Mouse (Mus musculus) liver, embryonic 16.5 days (tissue): ENCODE data around the gene Vars2. TPM values are rescaled to one million over a fixed set of nuclear protein-coding genes. Genes with fewer than 3 reads are reported as not detected.
A peak's percentile ranks its signal among the peaks of the same experiment; 100 is the strongest.

Experiments
- ATAC-seq: fragments of 200-750 bp; cut with Nextera tagmentation; 2 replicates; pipeline ENCODE4 v1.8.0; 2017; ENCODE audit warnings: low read depth, mild to moderate bottlenecking, moderate number of reproducible peaks, moderate library complexity
- H3K27ac ChIP-seq: fragments of 300-500 bp; sonication (generic); 2 replicates; pipeline ENCODE4 v1.5.1; 2014; ENCODE audit warnings: mild to moderate bottlenecking, low read length
- H3K27me3 ChIP-seq: fragments of 300-500 bp; sonication (generic); 2 replicates; pipeline ENCODE4 v1.6.1; 2014; ENCODE audit warnings: low read depth, low read length, mixed read lengths; ENCODE audit not compliant: control insufficient read depth, insufficient read depth
- H3K36me3 ChIP-seq: fragments of 300-500 bp; sonication (generic); 2 replicates; pipeline ENCODE4 v1.6.1; 2014; ENCODE audit warnings: mild to moderate bottlenecking; ENCODE audit not compliant: control insufficient read depth, insufficient read depth
- H3K4me1 ChIP-seq: fragments of 300-500 bp; sonication (generic); 2 replicates; pipeline ENCODE4 v1.6.1; 2014; ENCODE audit warnings: low read depth, low read length, mixed read lengths; ENCODE audit not compliant: control insufficient read depth
- H3K4me2 ChIP-seq: fragments of 300-500 bp; sonication (generic); 2 replicates; pipeline ENCODE4 v1.6.1; 2014; ENCODE audit warnings: low read depth, low read length, mixed read lengths
- H3K4me3 ChIP-seq: fragments of 300-500 bp; sonication (generic); 2 replicates; pipeline ENCODE4 v1.5.1; 2014; ENCODE audit warnings: low read depth, mild to moderate bottlenecking, low read length
- H3K9ac ChIP-seq: fragments of 300-500 bp; sonication (generic); 2 replicates; pipeline ENCODE4 v1.6.1; 2014; ENCODE audit warnings: low read depth, low read length
- H3K9me3 ChIP-seq: fragments of 300-500 bp; sonication (generic); replicated peaks from 2 replicates; pipeline ENCODE4 v1.6.1; 2016; ENCODE audit warnings: low read length; ENCODE audit not compliant: control insufficient read depth
- WGBS: fragments of 180-500 bp; shearing (Covaris S2); extraction: QIAGEN DNeasy Blood & Tissue Kit; methylation state at CpG from one replicate; pipeline ENCODE4 v1.1.7; 2014; ENCODE audit not compliant: insufficient replicate concordance; 5-methylcytosine and 5-hydroxymethylcytosine counted together
- polyA plus RNA-seq: library from polyadenylated mRNA; unstranded; fragments of >200 nt; fragmentation: Nextera tagmentation; extraction: Ambion mirVana; gene quantifications from 2 replicates; pipeline ENCODE4 v1.2.1, GENCODE M21; 2015

Vars2 gene
- polyA plus RNA-seq, 1 experiment from 2014 or later: 6.5 TPM

DNA sequence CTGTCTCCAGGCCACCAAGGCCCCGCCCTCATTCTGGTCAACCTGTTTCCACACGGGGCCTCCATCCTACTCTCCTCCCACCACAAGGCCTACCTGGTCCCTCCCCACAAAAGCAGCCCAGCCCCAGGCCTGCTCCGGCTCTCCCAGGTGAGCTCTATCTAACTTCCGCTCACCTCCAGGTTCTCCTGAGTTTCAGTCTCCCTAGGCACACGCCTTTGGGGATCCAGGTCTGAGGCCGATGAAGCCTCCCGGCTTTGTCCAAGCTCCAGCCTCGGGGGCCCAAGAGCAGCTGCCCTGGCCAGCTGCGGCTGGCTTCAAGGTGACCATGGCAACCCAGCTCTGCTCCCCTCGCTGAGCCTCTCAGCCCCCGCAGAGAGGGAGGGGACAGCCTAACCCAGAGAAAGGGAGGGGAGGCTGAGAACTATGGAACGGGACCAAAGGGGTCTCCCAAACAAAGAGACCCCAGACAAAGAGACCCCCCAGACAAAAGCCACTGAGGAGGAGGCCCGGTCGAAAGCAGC, 36.4 kb upstream of the Vars2 start:
- Histone ChIP-seq H3K9me3 (no peaks in the 10 kb centered on the region), H3K27me3 (peaks cover 55% of the 10 kb centered on the region), H3K4me3 (no peak overlapping the region), H3K27ac (no peak overlapping the region), H3K4me1 (peaks cover 3% of the 10 kb centered on the region), H3K36me3 (no peaks in the 10 kb centered on the region), H3K9ac (no peak overlapping the region), H3K4me2 (no peak overlapping the region)
- 9% methylated on average over 14 of the region's 14 CpGs for WGBS
- ATAC-seq: no peak

DNA sequence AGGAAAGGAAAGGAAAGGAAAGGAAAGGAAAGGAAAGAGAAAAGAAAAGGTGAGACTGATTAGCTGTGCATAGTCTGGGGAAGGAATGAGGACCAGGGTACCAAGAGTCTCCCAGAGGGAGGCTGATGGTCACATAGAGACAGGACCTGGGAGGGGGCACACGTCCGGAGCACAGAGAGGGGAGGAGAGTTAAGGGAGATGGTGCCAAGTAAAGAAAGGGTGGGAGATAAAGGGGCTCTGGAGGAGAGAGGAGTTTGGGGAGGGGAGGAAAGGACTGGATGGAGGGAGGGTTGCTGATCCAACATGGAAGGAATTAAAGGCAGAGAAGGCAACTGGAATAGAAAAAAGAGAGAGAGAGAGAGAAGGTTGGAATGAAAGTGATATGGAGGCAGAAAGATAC, 35.7 kb upstream of the Vars2 start:
- ATAC-seq: no peak
- H3K4me3 ChIP-seq: no peak overlapping the region
- H3K36me3 ChIP-seq: no peaks in the 10 kb centered on the region
- H3K9me3 ChIP-seq: no peaks in the 10 kb centered on the region
- H3K27ac ChIP-seq: no peak overlapping the region
- WGBS: 26% methylated on average over 2 of the region's 2 CpGs
- peaks cover 3% of the 10 kb centered on the region for H3K4me1 ChIP-seq
- H3K9ac ChIP-seq: no peak overlapping the region
- H3K4me2 ChIP-seq: no peak overlapping the region
- H3K27me3 ChIP-seq: peaks cover 62% of the 10 kb centered on the region

- no peaks in the 10 kb centered on the region for H3K9me3 ChIP-seq
- H3K4me1 ChIP-seq: peaks cover 3% of the 10 kb centered on the region
- H3K4me3 ChIP-seq: no peak overlapping the region
- WGBS: 15% methylated on average over 4 of the region's 4 CpGs
- no peak overlapping the region for H3K4me2 ChIP-seq
- peaks cover 67% of the 10 kb centered on the region for H3K27me3 ChIP-seq
- no peak overlapping the region for H3K27ac ChIP-seq
- no peak for ATAC-seq
- H3K36me3 ChIP-seq: no peaks in the 10 kb centered on the region
- H3K9ac ChIP-seq: no peak overlapping the region
Measured at GRCm38 (mm10) chr17:35702605-35703004, 35.2 kb upstream of the Vars2 start.

- ATAC-seq: 0 out of 2 replicates have a peak, but pooled peaks have one; percentile 9
- WGBS: 11% methylated on average over 16 of the region's 16 CpGs
- peaks cover 73% of the 10 kb centered on the region for H3K27me3 ChIP-seq
- no peak overlapping the region for H3K27ac ChIP-seq
- no peak overlapping the region for H3K4me2 ChIP-seq
- H3K36me3 ChIP-seq: no peaks in the 10 kb centered on the region
- peaks cover 3% of the 10 kb centered on the region for H3K4me1 ChIP-seq
- H3K9me3 ChIP-seq: no peaks in the 10 kb centered on the region
- no peak overlapping the region; the same call in 1 of the 2 replicates for H3K4me3 ChIP-seq
- H3K9ac ChIP-seq: no peak overlapping the region
Measured at GRCm38 (mm10) chr17:35701978-35702461, 34.6 kb upstream of the Vars2 start.

- H3K9ac ChIP-seq: no peak overlapping the region
- ATAC-seq: no peak
- H3K4me1 ChIP-seq: peaks cover 3% of the 10 kb centered on the region
- WGBS: 5% methylated on average over 16 of the region's 16 CpGs
- H3K4me3 ChIP-seq: peak overlapping the region; percentile 54
- no peak overlapping the region for H3K27ac ChIP-seq
- H3K9me3 ChIP-seq: no peaks in the 10 kb centered on the region
- H3K27me3 ChIP-seq: peaks cover 77% of the 10 kb centered on the region
- H3K4me2 ChIP-seq: peak overlapping the region; percentile 69; the same call in 1 of the 2 replicates
- H3K36me3 ChIP-seq: no peaks in the 10 kb centered on the region
Measured at GRCm38 (mm10) chr17:35701203-35701977, 34.0 kb upstream of the Vars2 start.

- Histone ChIP-seq H3K27ac (0 out of 2 replicates have a peak overlapping the region, but pooled peaks have one; percentile 16), H3K9me3 (no peaks in the 10 kb centered on the region), H3K9ac (peak overlapping the region; percentile 43; the same call in 1 of the 2 replicates), H3K27me3 (peaks cover 77% of the 10 kb centered on the region), H3K4me2 (peak overlapping the region; percentile 69), H3K4me3 (peak overlapping the region; percentile 54), H3K4me1 (peaks cover 3% of the 10 kb centered on the region), H3K36me3 (no peaks in the 10 kb centered on the region)
- WGBS: 0% methylated on average over 50 of the region's 66 CpGs
- peak; percentile 71 for ATAC-seq
Measured at GRCm38 (mm10) chr17:35700371-35700961, 33.1 kb upstream of the Vars2 start.

GRCm38 (mm10) chr17:35699919-35700318, 32.5 kb upstream of the Vars2 start:
- Histone ChIP-seq H3K4me2 (peak overlapping the region; percentile 69), H3K27me3 (peaks cover 77% of the 10 kb centered on the region), H3K4me1 (peaks cover 3% of the 10 kb centered on the region), H3K27ac (no peak overlapping the region), H3K36me3 (no peaks in the 10 kb centered on the region), H3K9me3 (0 out of 2 replicates have a peak, but pooled peaks cover 2% of the 10 kb centered on the region), H3K4me3 (peak overlapping the region; percentile 54), H3K9ac (peak overlapping the region; percentile 43; the same call in 1 of the 2 replicates)
- 6% methylated on average over 19 of the region's 19 CpGs for WGBS
- no peak for ATAC-seq

DNA sequence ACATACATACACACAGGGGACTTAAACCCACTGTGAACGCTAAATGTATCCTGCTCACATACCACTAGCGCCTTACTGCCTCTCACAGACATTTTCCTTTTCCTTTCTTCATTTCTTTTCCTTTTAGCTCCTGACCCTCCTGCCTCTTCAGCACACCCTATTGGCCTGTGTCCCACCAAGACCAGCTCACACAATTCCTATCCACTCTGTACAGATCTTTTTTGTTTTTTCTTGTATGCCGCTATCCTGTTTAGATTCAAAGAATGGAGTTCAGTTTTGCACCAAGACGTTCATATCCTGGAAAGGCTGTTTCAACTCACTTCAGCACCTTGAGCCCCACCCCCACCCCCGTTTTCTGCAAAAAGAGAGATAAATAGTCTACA, 31.1 kb upstream of the Vars2 start:
- no peak overlapping the region for H3K4me2 ChIP-seq
- H3K4me3 ChIP-seq: no peak overlapping the region
- no peak overlapping the region for H3K9ac ChIP-seq
- no peak overlapping the region for H3K27ac ChIP-seq
- ATAC-seq: no peak
- peaks cover 64% of the 10 kb centered on the region for H3K27me3 ChIP-seq
- peaks cover 3% of the 10 kb centered on the region for H3K4me1 ChIP-seq
- WGBS: 32% methylated on average over 5 of the region's 5 CpGs
- H3K36me3 ChIP-seq: no peaks in the 10 kb centered on the region
- H3K9me3 ChIP-seq: 0 out of 2 replicates have a peak, but pooled peaks cover 2% of the 10 kb centered on the region
